Mouse (Mus musculus) embryo, embryonic 10 days (tissue): ENCODE data around the gene Cdk15.

ENCODE experiments used
- DNase-seq: peaks from one replicate; pipeline ENCODE4 v3.0.0-alpha.2; 2015; ENCODE audit warnings: low spot score

The Cdk15 gene

GRCm38 (mm10) chr1:59326854-59327395 lies 70.2 kb downstream of the Cdk15 start:
- DNase-seq = peak; percentile 68

- DNase-seq = no peak
These were observed 76.2 kb downstream of the Cdk15 start for GRCm38 (mm10) chr1:59332737-59333385.

GRCm38 (mm10) chr1:59333386-59333759 lies 76.7 kb downstream of the Cdk15 start:
- DNase-seq = no peak

GRCm38 (mm10) chr1:59333860-59334561 lies 77.3 kb downstream of the Cdk15 start:
- peak; percentile 70 for DNase-seq

- DNase-seq = no peak
These were observed 77.8 kb downstream of the Cdk15 start for GRCm38 (mm10) chr1:59334562-59334890.

- DNase-seq = no peak
These were observed 79.5 kb downstream of the Cdk15 start for GRCm38 (mm10) chr1:59336256-59336655.

- DNase-seq = peak; percentile 79
These were observed 84.3 kb downstream of the Cdk15 start for GRCm38 (mm10) chr1:59340814-59341588.

- DNase-seq = no peak
These were observed 85.0 kb downstream of the Cdk15 start for GRCm38 (mm10) chr1:59341697-59342096.

- DNase-seq = no peak
These were observed 85.4 kb downstream of the Cdk15 start for GRCm38 (mm10) chr1:59342146-59342545.

GRCm38 (mm10) chr1:59352706-59353105 lies 96.0 kb downstream of the Cdk15 start:
- DNase-seq = no peak

- DNase-seq = no peak
These were observed 98.7 kb downstream of the Cdk15 start for GRCm38 (mm10) chr1:59355440-59355839.

GRCm38 (mm10) chr1:59359136-59359535 lies 102.4 kb downstream of the Cdk15 start:
- no peak for DNase-seq

- DNase-seq = no peak
These were observed 104.1 kb downstream of the Cdk15 start for GRCm38 (mm10) chr1:59360834-59361233.

GRCm38 (mm10) chr1:59361460-59361859 lies 104.8 kb downstream of the Cdk15 start:
- no peak for DNase-seq

GRCm38 (mm10) chr1:59361966-59362365 lies 105.3 kb downstream of the Cdk15 start:
- no peak for DNase-seq

GRCm38 (mm10) chr1:59364463-59365040 lies 107.8 kb downstream of the Cdk15 start:
- no peak for DNase-seq

- peak; percentile 55 for DNase-seq
These were observed 111.4 kb downstream of the Cdk15 start for GRCm38 (mm10) chr1:59367928-59368648.

GRCm38 (mm10) chr1:59368649-59369319 lies 112.1 kb downstream of the Cdk15 start:
- no peak for DNase-seq

- no peak for DNase-seq
These were observed 112.6 kb downstream of the Cdk15 start for GRCm38 (mm10) chr1:59369320-59369685.

GRCm38 (mm10) chr1:59370355-59370950 lies 113.7 kb downstream of the Cdk15 start:
- DNase-seq = no peak

GRCm38 (mm10) chr1:59376021-59376548 lies 119.4 kb downstream of the Cdk15 start:
- DNase-seq = peak; percentile 78
